Mouse (Mus musculus) midbrain, embryonic 12.5 days (tissue): ENCODE results near the gene Hmcn2. TPM values are rescaled to one million over a fixed set of nuclear protein-coding genes. Genes with fewer than 3 reads are reported as not detected.

Experiments
- ATAC-seq: fragments of 200-750 bp; cut with Nextera tagmentation; 2 replicates; pipeline ENCODE4 v1.8.0; 2017; ENCODE audit warnings: low read depth, moderate TSS enrichment, moderate library complexity; ENCODE audit not compliant: low FRiP score
- H3K27ac ChIP-seq: fragments of 300-500 bp; sonication (generic); replicated peaks from 2 replicates; pipeline ENCODE4 v1.5.1; 2016; ENCODE audit warnings: mild to moderate bottlenecking
- H3K27me3 ChIP-seq: fragments of 300-500 bp; sonication (generic); 2 replicates; pipeline ENCODE4 v1.6.1; 2016; ENCODE audit warnings: mild to moderate bottlenecking
- H3K36me3 ChIP-seq: fragments of 300-500 bp; sonication (generic); 2 replicates; pipeline ENCODE4 v1.6.1; 2016
- H3K4me1 ChIP-seq: fragments of 300-500 bp; sonication (generic); 2 replicates; pipeline ENCODE4 v1.6.1; 2016
- H3K4me2 ChIP-seq: fragments of 300-500 bp; sonication (generic); replicated peaks from 2 replicates; pipeline ENCODE4 v1.6.1; 2016; ENCODE audit warnings: mild to moderate bottlenecking, moderate library complexity
- H3K4me3 ChIP-seq: fragments of 300-500 bp; sonication (generic); 2 replicates; pipeline ENCODE4 v1.5.1; 2016; ENCODE audit warnings: mild to moderate bottlenecking
- H3K9ac ChIP-seq: fragments of 300-500 bp; sonication (generic); replicated peaks from 2 replicates; pipeline ENCODE4 v1.6.1; 2016; ENCODE audit warnings: mild to moderate bottlenecking, moderate library complexity
- H3K9me3 ChIP-seq: fragments of 300-500 bp; sonication (generic); 2 replicates; pipeline ENCODE4 v1.6.1; 2016; ENCODE audit warnings: mild to moderate bottlenecking
- WGBS: fragments of 180-500 bp; shearing (Covaris S2); methylation state at CpG from one replicate; pipeline ENCODE4 v1.1.7; 2016; 5-methylcytosine and 5-hydroxymethylcytosine counted together
- polyA plus RNA-seq: library from polyadenylated mRNA; unstranded; fragments of >200 nt; fragmentation: Nextera tagmentation; extraction: Ambion mirVana; gene quantifications from 2 replicates; pipeline ENCODE4 v1.2.1, GENCODE M21; 2016

Hmcn2 gene
- polyA plus RNA-seq, 1 experiment from 2014 or later = 0.09 TPM

DNA sequence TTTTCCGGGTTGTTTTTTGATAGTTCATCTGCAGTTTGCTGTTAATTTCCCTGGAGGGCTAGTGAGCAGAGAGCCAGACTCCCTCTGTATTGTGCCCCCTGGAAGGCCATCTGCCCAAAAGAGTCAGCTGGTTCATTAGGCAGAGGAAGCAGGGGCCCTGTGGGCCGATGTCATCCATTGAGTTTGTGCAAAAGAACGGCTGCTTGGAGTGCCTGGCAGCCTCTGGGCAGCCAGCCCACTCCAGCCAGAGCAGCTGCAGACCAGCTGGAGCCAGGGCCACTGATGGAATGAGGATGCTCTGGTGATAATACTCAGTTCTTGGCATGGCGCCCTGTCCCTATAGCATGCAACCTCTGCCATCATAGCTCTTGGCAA is 135.2 kb downstream of the Hmcn2 start:
- Histone ChIP-seq H3K27ac (no peak overlapping the region), H3K4me1 (peaks cover 26% of the 10 kb centered on the region), H3K36me3 (no peaks in the 10 kb centered on the region), H3K4me3 (no peak overlapping the region), H3K4me2 (no peak overlapping the region), H3K9ac (no peak overlapping the region), H3K27me3 (peaks cover 28% of the 10 kb centered on the region), H3K9me3 (no peaks in the 10 kb centered on the region)
- 46% methylated on average over 4 of the region's 4 CpGs for WGBS
- peak; percentile 66; the same call in 1 of the 2 replicates for ATAC-seq

- no peak for ATAC-seq
- 97% methylated on average over 4 of the region's 4 CpGs for WGBS
- Histone ChIP-seq H3K27me3 (peaks cover 32% of the 10 kb centered on the region), H3K27ac (no peak overlapping the region), H3K9me3 (no peaks in the 10 kb centered on the region), H3K4me3 (no peak overlapping the region), H3K4me1 (peaks cover 26% of the 10 kb centered on the region), H3K36me3 (no peaks in the 10 kb centered on the region), H3K4me2 (no peak overlapping the region), H3K9ac (no peak overlapping the region)
Observed at GRCm38 (mm10) chr2:31449902-31450301, 135.7 kb downstream of the Hmcn2 start.

GRCm38 (mm10) chr2:31450661-31451060 is 136.4 kb downstream of the Hmcn2 start:
- Histone ChIP-seq H3K4me2 (no peak overlapping the region), H3K4me1 (peaks cover 26% of the 10 kb centered on the region), H3K27ac (no peak overlapping the region), H3K36me3 (no peaks in the 10 kb centered on the region), H3K9ac (no peak overlapping the region), H3K27me3 (peaks cover 35% of the 10 kb centered on the region), H3K9me3 (no peaks in the 10 kb centered on the region), H3K4me3 (no peak overlapping the region)
- no peak for ATAC-seq
- WGBS = 49% methylated on average over 3 of the region's 3 CpGs

- Histone ChIP-seq H3K27me3 (peaks cover 35% of the 10 kb centered on the region), H3K9ac (no peak overlapping the region), H3K4me1 (peaks cover 26% of the 10 kb centered on the region), H3K4me2 (no peak overlapping the region), H3K36me3 (no peaks in the 10 kb centered on the region), H3K9me3 (no peaks in the 10 kb centered on the region), H3K27ac (no peak overlapping the region), H3K4me3 (no peak overlapping the region)
- WGBS = 60% methylated on average over 1 of the region's 1 CpGs
- no peak for ATAC-seq
Observed at GRCm38 (mm10) chr2:31451530-31451929, 137.3 kb downstream of the Hmcn2 start.

DNA sequence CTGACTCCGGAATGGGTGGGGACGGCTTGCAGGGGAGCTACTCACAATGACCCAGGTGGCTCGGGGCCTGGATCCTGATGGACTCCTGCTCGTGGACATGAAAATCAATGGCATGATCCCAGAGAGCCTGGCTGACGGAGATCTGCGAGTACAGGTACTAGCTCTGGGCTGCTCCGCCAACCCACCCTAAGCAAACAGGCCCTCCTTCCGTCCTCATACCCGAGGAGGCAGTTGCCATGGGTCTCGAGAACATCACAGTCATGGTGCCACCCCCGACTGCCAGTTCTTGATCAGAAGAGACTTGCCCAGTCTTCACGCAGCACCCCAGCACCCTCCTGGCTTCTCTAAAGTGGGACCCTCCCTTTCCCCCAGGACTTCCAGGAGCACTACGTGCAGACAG is 138.8 kb downstream of the Hmcn2 start:
- 80% methylated on average over 13 of the region's 13 CpGs for WGBS
- H3K27ac ChIP-seq = no peak overlapping the region
- H3K9me3 ChIP-seq = no peaks in the 10 kb centered on the region
- no peaks in the 10 kb centered on the region for H3K36me3 ChIP-seq
- H3K4me3 ChIP-seq = no peak overlapping the region
- H3K4me1 ChIP-seq = peaks cover 26% of the 10 kb centered on the region
- H3K9ac ChIP-seq = no peak overlapping the region
- H3K4me2 ChIP-seq = no peak overlapping the region
- no peak for ATAC-seq
- peaks cover 46% of the 10 kb centered on the region for H3K27me3 ChIP-seq

- Histone ChIP-seq H3K4me3 (no peak overlapping the region), H3K27me3 (peaks cover 53% of the 10 kb centered on the region), H3K4me1 (peaks cover 24% of the 10 kb centered on the region), H3K9me3 (no peaks in the 10 kb centered on the region), H3K36me3 (no peaks in the 10 kb centered on the region), H3K4me2 (no peak overlapping the region), H3K9ac (no peak overlapping the region), H3K27ac (no peak overlapping the region)
- ATAC-seq = no peak
- WGBS = 36% methylated on average over 11 of the region's 11 CpGs
Observed at GRCm38 (mm10) chr2:31453559-31454177, 139.5 kb downstream of the Hmcn2 start.

DNA sequence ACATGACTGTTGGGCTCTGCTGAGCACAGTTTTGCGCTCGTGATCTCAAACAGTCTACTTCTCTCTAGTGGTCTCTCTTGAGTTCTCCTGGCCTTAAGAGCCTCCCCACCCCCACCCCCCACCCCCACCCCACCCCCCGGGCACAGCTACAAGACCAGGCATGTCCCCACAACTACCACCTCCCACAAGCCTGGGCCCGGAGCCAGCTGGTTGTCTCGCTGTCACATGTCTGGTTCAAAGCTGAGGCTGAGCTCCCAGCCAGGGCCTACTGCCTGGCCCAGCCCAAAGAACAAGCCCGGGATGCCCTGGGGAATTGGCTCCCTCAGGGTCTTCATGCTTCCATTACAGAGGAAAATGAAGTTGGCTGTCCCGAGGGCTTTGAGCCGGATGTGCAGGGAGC is 140.1 kb downstream of the Hmcn2 start:
- WGBS = 81% methylated on average over 8 of the region's 8 CpGs
- Histone ChIP-seq H3K9me3 (no peaks in the 10 kb centered on the region), H3K27me3 (peaks cover 59% of the 10 kb centered on the region), H3K36me3 (no peaks in the 10 kb centered on the region), H3K9ac (no peak overlapping the region), H3K4me1 (peaks cover 18% of the 10 kb centered on the region), H3K4me2 (no peak overlapping the region), H3K4me3 (no peak overlapping the region), H3K27ac (no peak overlapping the region)
- ATAC-seq = no peak

GRCm38 (mm10) chr2:31455418-31455817 is 141.2 kb downstream of the Hmcn2 start:
- Histone ChIP-seq H3K36me3 (no peaks in the 10 kb centered on the region), H3K4me3 (no peak overlapping the region), H3K27ac (no peak overlapping the region), H3K9me3 (no peaks in the 10 kb centered on the region), H3K9ac (no peak overlapping the region), H3K4me2 (no peak overlapping the region), H3K4me1 (peaks cover 13% of the 10 kb centered on the region), H3K27me3 (peaks cover 70% of the 10 kb centered on the region)
- 89% methylated on average over 7 of the region's 7 CpGs for whole genome bisulfite sequencing
- no peak for ATAC-seq

DNA sequence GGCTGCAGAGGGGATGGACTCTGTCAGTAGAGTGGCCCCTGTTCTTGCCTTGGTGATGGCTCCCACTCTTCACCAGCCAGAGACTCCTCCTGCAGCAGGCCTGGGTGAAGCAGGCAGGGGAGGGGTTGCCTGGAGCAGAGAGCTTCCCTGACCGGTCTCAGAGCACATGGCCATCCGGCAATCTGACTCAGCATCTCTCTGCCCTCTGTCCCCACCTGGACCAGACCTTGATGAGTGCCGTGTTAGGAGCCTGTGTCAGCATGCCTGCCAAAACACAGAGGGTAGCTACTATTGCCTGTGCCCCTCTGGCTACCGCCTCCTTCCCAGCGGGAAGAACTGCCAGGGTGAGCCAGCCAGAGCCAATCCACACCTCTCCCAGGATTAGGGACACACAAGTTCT is 144.2 kb downstream of the Hmcn2 start:
- Histone ChIP-seq H3K9ac (no peak overlapping the region), H3K4me2 (no peak overlapping the region), H3K27ac (no peak overlapping the region), H3K36me3 (no peaks in the 10 kb centered on the region), H3K27me3 (peaks cover 82% of the 10 kb centered on the region), H3K9me3 (no peaks in the 10 kb centered on the region), H3K4me3 (no peak overlapping the region), H3K4me1 (peaks cover 8% of the 10 kb centered on the region)
- ATAC-seq = no peak
- WGBS = 61% methylated on average over 5 of the region's 5 CpGs

DNA sequence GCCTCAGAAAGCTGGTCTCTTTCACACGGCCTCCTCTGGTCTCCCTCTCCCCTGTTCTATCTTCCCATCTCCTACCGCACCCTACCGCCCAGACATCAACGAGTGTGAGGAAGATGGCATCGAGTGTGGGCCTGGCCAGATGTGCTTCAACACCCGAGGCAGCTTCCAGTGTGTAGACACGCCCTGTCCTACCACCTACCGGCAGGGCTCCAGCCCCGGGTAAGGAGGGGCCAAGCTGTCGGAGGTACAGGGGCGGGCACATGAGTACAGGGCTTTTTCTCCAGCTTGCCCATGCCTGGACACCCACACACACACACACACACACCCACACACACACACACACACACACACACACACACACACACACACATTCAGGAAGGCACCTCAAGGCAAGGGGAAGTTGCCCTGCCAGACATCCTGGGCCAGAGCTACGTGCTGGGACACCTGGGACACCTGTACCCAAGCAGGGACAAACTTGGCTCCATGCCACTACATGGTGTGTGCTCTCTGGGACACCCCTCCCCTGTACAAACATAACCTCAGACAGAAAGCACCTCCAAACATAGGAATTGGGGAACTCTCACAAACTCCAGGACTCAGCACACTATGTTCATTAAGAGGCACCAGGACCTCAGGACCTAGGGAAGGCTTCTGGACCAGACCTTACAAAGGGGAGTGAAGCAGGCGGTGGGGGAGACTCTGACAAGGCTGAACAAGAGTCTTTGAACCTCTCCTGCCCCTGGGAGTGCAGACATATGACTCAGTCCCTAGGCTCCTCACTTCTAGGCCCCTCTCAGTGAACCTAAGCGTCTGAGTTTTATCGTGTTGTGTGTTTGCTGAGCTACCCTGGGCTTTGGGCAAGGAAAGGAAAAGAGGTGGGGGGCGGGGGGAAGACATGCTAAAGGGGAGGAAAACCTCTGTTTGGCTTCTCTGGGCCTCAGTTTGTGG is 145.0 kb downstream of the Hmcn2 start:
- peak overlapping the region; percentile 72 for H3K4me2 ChIP-seq
- H3K9ac ChIP-seq = no peak overlapping the region; the same call in 1 of the 2 replicates
- H3K4me3 ChIP-seq = no peak overlapping the region; the same call in 1 of the 2 replicates
- no peak overlapping the region for H3K27ac ChIP-seq
- no peaks in the 10 kb centered on the region for H3K9me3 ChIP-seq
- H3K27me3 ChIP-seq = peaks cover 83% of the 10 kb centered on the region
- no peaks in the 10 kb centered on the region for H3K36me3 ChIP-seq
- WGBS = 49% methylated on average over 16 of the region's 16 CpGs
- peaks cover 8% of the 10 kb centered on the region for H3K4me1 ChIP-seq
- ATAC-seq = no peak

DNA sequence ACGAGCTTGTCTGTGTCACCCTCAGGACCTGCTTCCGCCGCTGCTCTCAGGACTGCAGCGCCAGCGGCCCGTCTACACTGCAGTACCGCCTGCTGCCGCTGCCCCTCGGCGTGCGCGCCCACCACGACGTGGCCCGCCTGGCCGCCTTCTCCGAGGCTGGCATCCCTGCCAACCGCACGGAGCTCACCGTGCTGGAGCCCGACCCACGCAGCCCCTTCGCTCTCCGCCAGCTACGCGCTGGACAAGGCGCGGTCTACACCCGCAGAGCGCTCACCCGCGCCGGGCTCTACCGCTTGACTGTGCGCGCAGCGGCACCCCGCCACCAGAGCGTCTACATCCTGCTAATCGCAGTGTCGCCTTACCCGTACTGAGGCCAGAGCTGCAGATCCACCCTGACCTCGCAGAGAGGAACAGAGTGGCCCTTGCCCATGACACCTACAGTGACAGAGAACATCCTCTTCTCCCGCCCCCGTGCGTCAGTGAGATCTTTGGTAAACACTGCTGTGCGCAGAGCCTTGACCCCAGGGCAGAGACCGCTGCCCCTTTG is 145.9 kb downstream of the Hmcn2 start:
- peaks cover 8% of the 10 kb centered on the region for H3K4me1 ChIP-seq
- H3K4me2 ChIP-seq = peak overlapping the region; percentile 72
- H3K9me3 ChIP-seq = no peaks in the 10 kb centered on the region
- WGBS = 1% methylated on average over 48 of the region's 48 CpGs
- H3K9ac ChIP-seq = peak overlapping the region; percentile 51
- 0 out of 2 replicates have a peak, but pooled peaks have one; percentile 38 for ATAC-seq
- H3K4me3 ChIP-seq = peak overlapping the region; percentile 41
- H3K27me3 ChIP-seq = peaks cover 83% of the 10 kb centered on the region
- no peaks in the 10 kb centered on the region for H3K36me3 ChIP-seq
- H3K27ac ChIP-seq = no peak overlapping the region

DNA sequence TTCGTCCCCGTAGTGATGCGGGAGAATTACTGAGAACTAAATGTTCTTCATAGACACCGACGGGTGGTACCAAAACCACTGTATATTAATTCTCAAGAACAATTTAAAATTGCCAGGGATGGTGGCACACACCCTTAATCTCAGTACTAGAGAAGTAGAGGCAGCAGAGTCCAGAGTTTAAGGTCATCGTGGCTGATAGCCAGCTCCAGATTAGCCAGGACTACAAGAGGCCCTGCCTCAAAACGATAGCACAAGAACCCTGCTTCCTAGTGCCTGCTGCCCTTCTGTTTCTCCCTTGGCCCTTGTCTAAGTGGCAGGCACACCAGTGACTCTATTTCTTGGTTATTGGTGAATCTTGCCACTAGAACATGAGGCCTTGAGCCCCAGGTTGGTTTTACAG is 146.7 kb downstream of the Hmcn2 start:
- no peak overlapping the region for H3K4me3 ChIP-seq
- no peak overlapping the region for H3K9ac ChIP-seq
- peaks cover 8% of the 10 kb centered on the region for H3K4me1 ChIP-seq
- no peaks in the 10 kb centered on the region for H3K36me3 ChIP-seq
- WGBS = 81% methylated on average over 7 of the region's 7 CpGs
- peaks cover 80% of the 10 kb centered on the region for H3K27me3 ChIP-seq
- no peak overlapping the region for H3K27ac ChIP-seq
- H3K9me3 ChIP-seq = no peaks in the 10 kb centered on the region
- no peak for ATAC-seq
- H3K4me2 ChIP-seq = no peak overlapping the region
